Mouse (Mus musculus): ENCODE measurements around the gene Olfr898. TPM values are rescaled to one million over a fixed set of nuclear protein-coding genes. Genes with fewer than 3 reads are reported as not detected.

Gene Olfr898
- not detected for polyA plus RNA-seq (2015; fragmentation: Illumina TruSeq; extraction: RNeasy Lipid Tissue Mini Kit (QIAGEN cat#74804); ENCODE audit: insufficient read depth, low replicate concordance)

DNA sequence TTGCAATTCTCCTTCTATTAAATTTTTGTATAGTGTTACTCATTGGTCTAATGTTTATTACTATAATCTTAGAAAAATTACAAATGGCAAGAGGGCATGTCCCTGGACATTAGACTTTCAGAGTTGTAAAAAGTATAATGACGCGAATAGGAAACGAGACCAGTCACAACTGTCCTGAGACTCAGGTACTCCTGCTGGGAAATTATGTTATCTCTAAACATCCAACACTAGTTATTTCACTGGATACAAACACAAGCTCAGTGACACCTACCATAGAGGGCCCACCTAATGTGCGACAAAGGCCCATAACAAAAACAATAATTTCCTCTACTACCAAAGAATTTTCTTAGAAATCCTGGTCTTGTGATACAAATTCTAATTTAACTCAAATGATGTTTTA, at the start of gene Olfr898:
TSS of gene Olfr898 (plus strand) at position 301 of the 400 bp plus-strand sequence.

DNA sequence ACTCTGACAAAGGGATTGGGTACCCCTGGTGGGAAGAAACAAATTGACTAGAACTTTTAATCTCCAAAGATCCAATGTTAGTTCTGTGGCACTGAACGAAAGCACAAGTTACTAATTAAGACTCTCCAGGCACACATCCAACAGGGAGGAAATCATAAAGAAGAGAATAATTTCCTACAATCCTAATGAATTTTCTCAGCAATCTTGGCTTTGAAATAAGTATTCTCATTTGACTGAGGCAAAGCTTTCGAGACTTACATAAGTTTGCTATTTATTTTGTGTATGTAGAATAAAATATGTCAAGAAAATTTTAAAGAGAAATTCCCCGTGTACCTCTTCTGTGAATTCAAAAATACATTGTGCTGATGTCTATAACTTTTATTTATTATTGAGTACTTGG, 19.5 kb upstream of the Olfr898 start, which contains the start of gene Olfr25:
TSS of gene Olfr25 (plus strand) at position 301 of the 400 bp plus-strand sequence.

DNA sequence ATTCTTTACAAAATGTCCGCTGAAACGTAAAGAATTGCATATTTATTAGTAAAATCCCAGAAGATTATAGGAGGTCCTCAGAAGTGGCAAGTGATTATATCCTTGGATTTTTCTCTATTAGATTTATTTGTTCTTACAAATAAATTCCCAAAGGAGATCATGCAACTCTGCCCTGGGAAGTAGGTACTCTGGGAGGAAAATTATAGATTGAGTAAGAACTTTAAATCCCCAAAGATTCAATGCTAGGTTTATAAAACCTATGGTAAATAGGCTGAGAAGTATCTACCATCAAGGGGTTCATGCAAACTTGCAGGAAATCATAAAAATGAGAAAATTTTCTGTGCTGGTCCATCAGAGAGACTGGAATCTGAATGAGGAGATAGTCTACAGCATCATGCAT, 18.4 kb downstream of the Olfr898 start, which contains the start of gene Olfr250:
TSS of gene Olfr250 (plus strand) at position 301 of the 400 bp plus-strand sequence.

DNA sequence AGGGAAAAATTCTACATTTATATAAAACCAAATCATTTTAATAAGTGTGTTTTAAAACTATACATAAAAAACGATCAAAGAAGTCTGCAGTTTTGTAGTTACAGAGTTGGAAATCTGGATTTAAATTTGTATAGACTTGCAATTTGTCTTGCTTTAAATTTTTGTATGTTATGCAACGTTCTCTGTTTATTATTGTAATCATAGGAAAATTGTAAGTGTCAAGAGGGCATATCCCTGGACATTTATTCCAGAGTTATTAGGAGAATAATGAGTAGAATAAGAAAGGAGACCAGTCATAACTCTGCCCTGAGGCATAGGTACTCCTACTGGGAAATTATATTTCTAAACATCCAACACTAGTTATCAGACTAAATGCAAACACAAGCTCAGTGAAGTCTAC, 28.6 kb downstream of the Olfr898 start, which contains the start of gene Olfr251:
TSS of gene Olfr251 (plus strand) at position 301 of the 400 bp plus-strand sequence.

DNA sequence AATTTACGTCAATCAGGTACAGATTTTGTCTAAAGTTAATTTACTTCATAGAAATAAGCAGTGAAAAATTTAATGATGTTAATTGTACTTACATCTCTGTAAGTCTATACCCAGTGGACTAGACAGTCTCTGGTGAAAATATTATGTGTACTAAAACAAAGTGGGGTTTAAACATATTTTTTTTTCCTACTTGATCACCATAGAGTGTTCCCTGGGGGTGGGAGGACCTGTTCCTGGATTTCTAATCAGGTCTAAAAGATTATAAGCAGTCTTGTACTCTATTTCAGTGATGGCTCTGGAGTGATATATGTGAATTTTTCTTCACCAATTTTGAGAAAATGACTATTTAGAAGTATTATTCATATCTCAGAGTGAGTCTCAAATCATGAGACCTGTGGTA, 53.2 kb downstream of the Olfr898 start, which contains the start of gene Olfr147:
TSS of gene Olfr147 (plus strand) at position 301 of the 400 bp plus-strand sequence.

Other genes with a start within 250 kb of the Olfr898 start
- not detected for gene Olfr888, start 240.3 kb upstream of the Olfr898 start, polyA plus RNA-seq (2015; fragmentation: Illumina TruSeq; extraction: RNeasy Lipid Tissue Mini Kit (QIAGEN cat#74804); ENCODE audit: insufficient read depth, low replicate concordance)
- not detected for gene Olfr889, start 233.2 kb upstream of the Olfr898 start, polyA plus RNA-seq (2015; fragmentation: Illumina TruSeq; extraction: RNeasy Lipid Tissue Mini Kit (QIAGEN cat#74804); ENCODE audit: insufficient read depth, low replicate concordance)
- not detected for gene Olfr890, start 205.9 kb upstream of the Olfr898 start, polyA plus RNA-seq (2015; fragmentation: Illumina TruSeq; extraction: RNeasy Lipid Tissue Mini Kit (QIAGEN cat#74804); ENCODE audit: insufficient read depth, low replicate concordance)
- gene Olfr891, start 167.6 kb upstream of the Olfr898 start, polyA plus RNA-seq (2015; fragmentation: Illumina TruSeq; extraction: RNeasy Lipid Tissue Mini Kit (QIAGEN cat#74804); ENCODE audit: insufficient read depth, low replicate concordance): not detected
- not detected for gene Olfr893, start 140.0 kb upstream of the Olfr898 start, polyA plus RNA-seq (2015; fragmentation: Illumina TruSeq; extraction: RNeasy Lipid Tissue Mini Kit (QIAGEN cat#74804); ENCODE audit: insufficient read depth, low replicate concordance)
- not detected for gene Olfr894, start 130.4 kb upstream of the Olfr898 start, polyA plus RNA-seq (2015; fragmentation: Illumina TruSeq; extraction: RNeasy Lipid Tissue Mini Kit (QIAGEN cat#74804); ENCODE audit: insufficient read depth, low replicate concordance)
- not detected for gene Olfr143, start 95.6 kb upstream of the Olfr898 start, polyA plus RNA-seq (2015; fragmentation: Illumina TruSeq; extraction: RNeasy Lipid Tissue Mini Kit (QIAGEN cat#74804); ENCODE audit: insufficient read depth, low replicate concordance)
- not detected for gene Olfr895, start 80.6 kb upstream of the Olfr898 start, polyA plus RNA-seq (2015; fragmentation: Illumina TruSeq; extraction: RNeasy Lipid Tissue Mini Kit (QIAGEN cat#74804); ENCODE audit: insufficient read depth, low replicate concordance)
- gene Olfr896-ps1, start 57.3 kb upstream of the Olfr898 start, polyA plus RNA-seq (2015; fragmentation: Illumina TruSeq; extraction: RNeasy Lipid Tissue Mini Kit (QIAGEN cat#74804); ENCODE audit: insufficient read depth, low replicate concordance): not detected
- gene Olfr25, start 19.4 kb upstream of the Olfr898 start, polyA plus RNA-seq (2015; fragmentation: Illumina TruSeq; extraction: RNeasy Lipid Tissue Mini Kit (QIAGEN cat#74804); ENCODE audit: insufficient read depth, low replicate concordance): not detected
- not detected for gene Olfr250, start 18.5 kb downstream of the Olfr898 start, polyA plus RNA-seq (2015; fragmentation: Illumina TruSeq; extraction: RNeasy Lipid Tissue Mini Kit (QIAGEN cat#74804); ENCODE audit: insufficient read depth, low replicate concordance)
- gene Olfr251, start 28.7 kb downstream of the Olfr898 start, polyA plus RNA-seq (2015; fragmentation: Illumina TruSeq; extraction: RNeasy Lipid Tissue Mini Kit (QIAGEN cat#74804); ENCODE audit: insufficient read depth, low replicate concordance): not detected
- gene Olfr147, start 53.3 kb downstream of the Olfr898 start, polyA plus RNA-seq (2015; fragmentation: Illumina TruSeq; extraction: RNeasy Lipid Tissue Mini Kit (QIAGEN cat#74804); ENCODE audit: insufficient read depth, low replicate concordance): not detected
- not detected for gene Olfr901, start 81.0 kb downstream of the Olfr898 start, polyA plus RNA-seq (2015; fragmentation: Illumina TruSeq; extraction: RNeasy Lipid Tissue Mini Kit (QIAGEN cat#74804); ENCODE audit: insufficient read depth, low replicate concordance)
- gene Olfr902, start 99.2 kb downstream of the Olfr898 start, polyA plus RNA-seq (2015; fragmentation: Illumina TruSeq; extraction: RNeasy Lipid Tissue Mini Kit (QIAGEN cat#74804); ENCODE audit: insufficient read depth, low replicate concordance): not detected
- gene Olfr904, start 114.7 kb downstream of the Olfr898 start, polyA plus RNA-seq (2015; fragmentation: Illumina TruSeq; extraction: RNeasy Lipid Tissue Mini Kit (QIAGEN cat#74804); ENCODE audit: insufficient read depth, low replicate concordance): not detected
- gene Olfr905, start 122.7 kb downstream of the Olfr898 start, polyA plus RNA-seq (2015; fragmentation: Illumina TruSeq; extraction: RNeasy Lipid Tissue Mini Kit (QIAGEN cat#74804); ENCODE audit: insufficient read depth, low replicate concordance): not detected
- gene Olfr906, start 138.7 kb downstream of the Olfr898 start, polyA plus RNA-seq (2015; fragmentation: Illumina TruSeq; extraction: RNeasy Lipid Tissue Mini Kit (QIAGEN cat#74804); ENCODE audit: insufficient read depth, low replicate concordance): not detected
- not detected for gene Olfr907, start 147.4 kb downstream of the Olfr898 start, polyA plus RNA-seq (2015; fragmentation: Illumina TruSeq; extraction: RNeasy Lipid Tissue Mini Kit (QIAGEN cat#74804); ENCODE audit: insufficient read depth, low replicate concordance)
- not detected for gene Olfr911-ps1, start 173.2 kb downstream of the Olfr898 start, polyA plus RNA-seq (2015; fragmentation: Illumina TruSeq; extraction: RNeasy Lipid Tissue Mini Kit (QIAGEN cat#74804); ENCODE audit: insufficient read depth, low replicate concordance)
- not detected for gene Olfr910, start 189.4 kb downstream of the Olfr898 start, polyA plus RNA-seq (2015; fragmentation: Illumina TruSeq; extraction: RNeasy Lipid Tissue Mini Kit (QIAGEN cat#74804); ENCODE audit: insufficient read depth, low replicate concordance)
- gene Olfr912, start 231.8 kb downstream of the Olfr898 start, polyA plus RNA-seq (2015; fragmentation: Illumina TruSeq; extraction: RNeasy Lipid Tissue Mini Kit (QIAGEN cat#74804); ENCODE audit: insufficient read depth, low replicate concordance): not detected
- gene Olfr913, start 244.3 kb downstream of the Olfr898 start, polyA plus RNA-seq (2015; fragmentation: Illumina TruSeq; extraction: RNeasy Lipid Tissue Mini Kit (QIAGEN cat#74804); ENCODE audit: insufficient read depth, low replicate concordance): not detected

Measured in spleen, adult 10 weeks (tissue).